Mouse (Mus musculus): ENCODE results near the gene Gtsf1l.

Gtsf1l gene

DNA sequence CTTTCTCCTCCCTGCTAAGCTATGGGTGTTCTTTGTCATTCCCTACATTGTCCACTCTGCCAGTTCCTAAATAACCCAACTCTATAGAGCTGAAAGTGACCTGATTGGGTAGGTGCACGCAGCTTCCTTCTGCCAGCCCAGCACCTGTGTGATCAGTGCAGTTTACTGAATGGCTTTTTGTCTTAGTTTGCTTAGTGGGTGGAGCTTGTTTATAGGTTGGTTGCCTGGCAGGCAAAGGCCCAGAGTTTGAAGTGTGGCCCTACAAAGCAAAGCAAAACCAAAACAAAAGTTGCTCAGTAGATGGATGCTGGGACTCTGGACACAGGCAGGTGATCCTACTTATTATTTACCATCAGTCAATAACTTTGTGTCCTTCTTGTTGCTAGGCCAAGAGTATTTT is 36.0 kb downstream of the Gtsf1l start:
- DNase-seq (ENCODE audit: low spot score), result no peak

DNA sequence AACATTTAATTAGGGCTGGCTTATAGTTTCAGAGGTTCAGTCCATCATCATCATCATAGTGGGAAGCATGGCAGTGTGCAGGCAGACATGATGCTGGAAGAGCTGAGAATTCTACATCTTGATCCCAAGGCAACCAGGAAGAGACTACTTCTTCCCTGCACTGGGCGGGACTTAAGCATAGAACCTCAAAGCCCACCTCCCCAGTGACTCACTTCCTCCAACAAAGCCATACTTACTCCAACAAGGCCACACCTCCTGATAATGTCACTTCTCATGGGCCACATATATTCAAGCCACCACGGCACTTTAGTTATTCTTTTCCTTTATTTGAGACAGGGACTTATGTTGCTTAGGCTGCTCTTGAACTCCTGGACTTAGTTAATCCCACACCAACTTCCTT is 38.5 kb downstream of the Gtsf1l start:
- no peak for DNase-seq (ENCODE audit: low spot score)

GRCm38 (mm10) chr2:163048125-163048524 is 39.5 kb downstream of the Gtsf1l start:
- no peak for DNase-seq (ENCODE audit: low spot score)

- no peak for DNase-seq (ENCODE audit: low spot score)
Measured at GRCm38 (mm10) chr2:163039940-163040339, 47.7 kb downstream of the Gtsf1l start.

Data from urinary bladder, postnatal 10 days (tissue).